Mouse (Mus musculus) intestine, embryonic 15.5 days (tissue): ENCODE measurements at regions not wholly inside any gene's neighbourhood (a gene's known extent, or its start where the extent isn't known, plus 50 kb on each side); places are given as distances from the start of the nearest gene placed in this dataset.

Experiments
- ATAC-seq: fragments of 200-750 bp; cut with Nextera tagmentation; 2 replicates; pipeline ENCODE4 v1.8.0; 2017; ENCODE audit warnings: moderate TSS enrichment, moderate library complexity
- H3K27ac ChIP-seq: fragments of 300-500 bp; sonication (generic); 2 replicates; pipeline ENCODE4 v1.5.1; 2015; ENCODE audit warnings: mild to moderate bottlenecking, inconsistent platforms
- H3K27me3 ChIP-seq: fragments of 300-500 bp; sonication (generic); replicated peaks from 2 replicates; pipeline ENCODE4 v1.6.1; 2015; ENCODE audit warnings: inconsistent platforms
- H3K36me3 ChIP-seq: fragments of 300-500 bp; sonication (generic); 2 replicates; pipeline ENCODE4 v1.6.1; 2015; ENCODE audit warnings: inconsistent platforms
- H3K4me1 ChIP-seq: fragments of 300-500 bp; sonication (generic); replicated peaks from 2 replicates; pipeline ENCODE4 v1.6.1; 2015; ENCODE audit warnings: inconsistent platforms
- H3K4me2 ChIP-seq: fragments of 300-500 bp; sonication (generic); replicated peaks from 2 replicates; pipeline ENCODE4 v1.6.1; 2015; ENCODE audit warnings: mild to moderate bottlenecking, inconsistent platforms
- H3K4me3 ChIP-seq: fragments of 300-500 bp; sonication (generic); replicated peaks from 2 replicates; pipeline ENCODE4 v1.5.1; 2015; ENCODE audit warnings: inconsistent platforms
- H3K9ac ChIP-seq: fragments of 300-500 bp; sonication (generic); 2 replicates; pipeline ENCODE4 v1.6.1; 2015; ENCODE audit warnings: inconsistent platforms
- H3K9me3 ChIP-seq: fragments of 300-500 bp; sonication (generic); 2 replicates; pipeline ENCODE4 v1.6.1; 2016; ENCODE audit warnings: inconsistent platforms
- WGBS: fragments of 180-500 bp; shearing (Covaris S2); methylation state at CpG from one replicate; pipeline ENCODE4 v1.1.7; 2015; 5-methylcytosine and 5-hydroxymethylcytosine counted together

DNA sequence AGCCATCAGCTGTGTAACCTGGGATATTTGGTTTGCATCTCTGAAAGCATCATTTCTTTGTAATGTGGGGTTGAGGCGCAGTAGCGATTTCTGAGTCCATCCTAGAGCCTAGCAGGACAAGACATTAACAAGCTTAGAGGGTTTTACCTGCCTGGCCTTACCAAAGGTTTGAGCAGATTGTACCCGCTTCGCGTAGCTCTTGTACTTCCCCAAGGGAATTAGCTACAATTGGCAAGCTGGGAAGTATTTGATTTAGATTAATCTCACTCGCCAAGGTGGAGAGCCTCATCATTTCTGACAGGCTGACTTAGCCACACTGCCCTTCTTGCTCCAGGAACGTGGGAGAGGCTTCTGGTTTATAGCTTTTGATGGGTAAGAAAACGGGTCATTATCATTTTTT lies 436.1 kb upstream of the Tle4 start:
- WGBS, result 65% methylated on average over 8 of the region's 8 CpGs
- H3K4me1 ChIP-seq, result no peaks in the 10 kb centered on the region
- no peak overlapping the region for H3K4me3 ChIP-seq
- ATAC-seq, result no peak
- H3K9ac ChIP-seq, result no peak overlapping the region
- H3K27me3 ChIP-seq, result no peaks in the 10 kb centered on the region
- no peak overlapping the region for H3K27ac ChIP-seq
- no peaks in the 10 kb centered on the region for H3K36me3 ChIP-seq
- no peaks in the 10 kb centered on the region for H3K9me3 ChIP-seq
- H3K4me2 ChIP-seq, result no peak overlapping the region

GRCm38 (mm10) chr19:15033396-15033795 lies 435.5 kb upstream of the Tle4 start:
- 77% methylated on average over 5 of the region's 5 CpGs for WGBS

DNA sequence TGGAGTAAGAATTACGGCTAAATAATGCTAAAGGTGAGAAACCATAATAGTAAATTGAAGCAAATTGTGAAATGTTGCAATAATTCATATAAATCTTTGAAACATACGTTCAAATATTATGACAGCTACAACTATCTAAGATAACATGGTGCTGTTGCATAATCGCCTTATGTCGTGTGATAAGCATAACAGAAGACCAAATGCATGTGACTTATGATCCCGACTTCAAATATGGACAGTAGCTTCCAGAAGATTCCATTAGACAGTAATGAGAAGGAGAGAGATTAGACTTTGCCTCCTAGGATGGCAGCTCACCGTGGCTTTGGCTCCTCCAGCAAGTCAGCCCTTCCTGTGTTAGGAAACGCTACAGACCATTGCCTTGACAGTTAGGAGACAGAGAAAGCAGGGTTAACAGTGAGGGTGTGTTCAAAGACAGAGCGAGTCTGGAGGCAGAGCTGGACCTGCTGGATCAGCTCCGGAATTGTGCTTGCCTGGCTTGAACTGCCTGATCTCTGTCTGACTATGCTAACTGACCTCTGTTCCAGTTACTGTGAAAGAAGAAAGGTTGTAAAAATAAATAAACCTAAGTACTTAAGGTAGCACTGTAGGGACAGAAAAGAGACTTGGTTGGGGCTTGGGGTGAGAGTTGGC lies 434.6 kb upstream of the Tle4 start:
- Histone ChIP-seq H3K27ac (no peak overlapping the region), H3K4me1 (no peaks in the 10 kb centered on the region), H3K36me3 (no peaks in the 10 kb centered on the region), H3K9me3 (no peaks in the 10 kb centered on the region), H3K4me3 (no peak overlapping the region), H3K4me2 (no peak overlapping the region), H3K9ac (no peak overlapping the region), H3K27me3 (no peaks in the 10 kb centered on the region)
- peak; percentile 34; the same call in 1 of the 2 replicates for ATAC-seq
- WGBS, result 69% methylated on average over 9 of the region's 9 CpGs

More at GRCm38 (mm10) chr19:15033396-15033795, 435.5 kb upstream of the Tle4 start:
- Histone ChIP-seq H3K4me3 (no peak overlapping the region), H3K4me2 (no peak overlapping the region), H3K4me1 (no peaks in the 10 kb centered on the region), H3K9me3 (no peaks in the 10 kb centered on the region), H3K9ac (no peak overlapping the region), H3K27ac (no peak overlapping the region), H3K36me3 (no peaks in the 10 kb centered on the region), H3K27me3 (no peaks in the 10 kb centered on the region)
- no peak for ATAC-seq

- H3K36me3 ChIP-seq, result no peaks in the 10 kb centered on the region
- H3K27ac ChIP-seq, result no peak overlapping the region
- no peak overlapping the region for H3K4me2 ChIP-seq
- H3K4me3 ChIP-seq, result no peak overlapping the region
- no peaks in the 10 kb centered on the region for H3K4me1 ChIP-seq
- no peak for ATAC-seq
- H3K9me3 ChIP-seq, result no peaks in the 10 kb centered on the region
- H3K27me3 ChIP-seq, result no peaks in the 10 kb centered on the region
- H3K9ac ChIP-seq, result no peak overlapping the region
These were observed 433.6 kb upstream of the Tle4 start for GRCm38 (mm10) chr19:15031483-15031882.

- H3K4me2 ChIP-seq, result no peak overlapping the region
- H3K4me3 ChIP-seq, result no peak overlapping the region
- no peaks in the 10 kb centered on the region for H3K27me3 ChIP-seq
- no peaks in the 10 kb centered on the region for H3K4me1 ChIP-seq
- H3K9me3 ChIP-seq, result no peaks in the 10 kb centered on the region
- H3K27ac ChIP-seq, result no peak overlapping the region
- no peak for ATAC-seq
- no peaks in the 10 kb centered on the region for H3K36me3 ChIP-seq
- 75% methylated on average over 3 of the region's 3 CpGs for WGBS
- H3K9ac ChIP-seq, result no peak overlapping the region
These were observed 405.7 kb upstream of the Tle4 start for GRCm38 (mm10) chr19:15003596-15003995.

- Histone ChIP-seq H3K9ac (no peak overlapping the region), H3K27ac (no peak overlapping the region), H3K36me3 (no peaks in the 10 kb centered on the region), H3K4me1 (no peaks in the 10 kb centered on the region), H3K27me3 (no peaks in the 10 kb centered on the region), H3K4me3 (no peak overlapping the region), H3K4me2 (no peak overlapping the region), H3K9me3 (no peaks in the 10 kb centered on the region)
- ATAC-seq, result no peak
- WGBS, result 72% methylated on average over 2 of the region's 2 CpGs
These were observed 395.5 kb upstream of the Tle4 start for GRCm38 (mm10) chr19:14993344-14993743.

- Histone ChIP-seq H3K27ac (no peak overlapping the region), H3K4me2 (no peak overlapping the region), H3K4me1 (no peaks in the 10 kb centered on the region), H3K36me3 (no peaks in the 10 kb centered on the region), H3K4me3 (no peak overlapping the region), H3K9ac (no peak overlapping the region), H3K27me3 (no peaks in the 10 kb centered on the region), H3K9me3 (no peaks in the 10 kb centered on the region)
- WGBS, result 31% methylated on average over 1 of the region's 1 CpGs
- ATAC-seq, result no peak
These were observed 372.3 kb upstream of the Tle4 start for GRCm38 (mm10) chr19:14970161-14970560.

DNA sequence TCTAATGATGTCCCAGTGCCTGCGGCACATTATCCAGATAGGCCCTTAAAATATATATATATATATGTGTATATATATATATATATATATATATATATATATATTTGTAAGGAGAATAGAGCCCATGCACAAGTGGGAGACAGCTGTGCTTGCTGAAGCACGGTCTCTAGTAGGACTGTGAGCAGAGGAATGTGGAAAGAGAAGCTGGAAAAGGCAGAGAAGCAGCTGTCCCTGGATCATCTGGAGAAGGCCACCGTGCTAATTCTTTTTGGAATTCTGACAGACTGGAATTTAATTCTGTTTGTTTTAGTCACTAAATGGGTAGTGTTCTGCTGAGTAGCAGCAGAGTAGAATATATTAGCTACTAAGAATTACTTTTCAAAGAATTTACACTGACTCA lies 370.4 kb upstream of the Tle4 start:
- no peak for ATAC-seq
- H3K4me3 ChIP-seq, result no peak overlapping the region
- H3K9ac ChIP-seq, result no peak overlapping the region
- H3K27ac ChIP-seq, result no peak overlapping the region
- H3K27me3 ChIP-seq, result no peaks in the 10 kb centered on the region
- H3K4me2 ChIP-seq, result no peak overlapping the region
- H3K9me3 ChIP-seq, result no peaks in the 10 kb centered on the region
- H3K4me1 ChIP-seq, result no peaks in the 10 kb centered on the region
- 47% methylated on average over 3 of the region's 3 CpGs for WGBS
- no peaks in the 10 kb centered on the region for H3K36me3 ChIP-seq

DNA sequence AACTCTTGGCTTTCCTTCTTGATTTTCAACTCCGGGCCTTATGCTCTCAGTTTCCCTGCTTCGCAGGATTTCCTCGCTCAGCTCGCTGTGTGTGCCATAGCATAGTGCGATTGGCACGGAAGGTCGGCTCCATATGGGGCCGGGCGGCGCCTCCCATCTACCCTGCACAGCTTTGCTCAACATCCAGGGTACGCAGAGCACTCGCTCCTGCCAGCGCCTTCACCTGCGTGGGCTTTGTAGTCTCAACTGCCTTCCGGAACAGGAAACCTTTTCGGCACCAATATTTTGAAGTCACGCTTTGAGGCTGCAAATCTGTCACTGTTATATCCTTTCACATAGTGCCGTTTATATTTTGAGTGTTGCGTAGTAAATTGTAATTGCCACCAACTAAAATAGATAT lies 359.9 kb upstream of the Tle4 start:
- Histone ChIP-seq H3K9ac (no peak overlapping the region), H3K4me2 (no peak overlapping the region), H3K4me3 (no peak overlapping the region), H3K4me1 (no peaks in the 10 kb centered on the region), H3K27me3 (no peaks in the 10 kb centered on the region), H3K27ac (no peak overlapping the region), H3K9me3 (no peaks in the 10 kb centered on the region), H3K36me3 (no peaks in the 10 kb centered on the region)
- no peak for ATAC-seq
- WGBS, result 94% methylated on average over 19 of the region's 19 CpGs

DNA sequence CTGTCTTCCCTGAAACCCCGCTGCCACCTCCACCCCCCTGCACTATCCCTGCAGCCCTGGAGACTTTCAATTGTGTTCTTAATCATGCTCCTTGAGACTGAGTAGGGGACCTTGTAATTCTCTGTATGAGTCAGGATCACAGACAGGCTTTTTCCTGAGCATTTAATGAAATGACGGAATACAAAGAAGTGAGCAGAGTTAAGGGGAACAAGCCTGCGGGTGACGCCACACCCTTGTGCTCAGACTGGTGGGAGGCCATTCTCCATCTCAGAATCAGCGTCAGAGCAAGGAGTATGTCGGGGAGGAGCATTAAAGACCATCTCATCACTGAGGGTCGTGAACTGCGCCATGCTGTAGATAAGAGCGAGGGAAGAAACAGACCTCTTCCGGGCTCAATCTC lies 359.3 kb upstream of the Tle4 start:
- Histone ChIP-seq H3K27me3 (no peaks in the 10 kb centered on the region), H3K36me3 (no peaks in the 10 kb centered on the region), H3K4me1 (no peaks in the 10 kb centered on the region), H3K4me2 (no peak overlapping the region), H3K4me3 (no peak overlapping the region), H3K9me3 (no peaks in the 10 kb centered on the region), H3K9ac (no peak overlapping the region), H3K27ac (no peak overlapping the region)
- 67% methylated on average over 10 of the region's 10 CpGs for WGBS
- no peak for ATAC-seq

DNA sequence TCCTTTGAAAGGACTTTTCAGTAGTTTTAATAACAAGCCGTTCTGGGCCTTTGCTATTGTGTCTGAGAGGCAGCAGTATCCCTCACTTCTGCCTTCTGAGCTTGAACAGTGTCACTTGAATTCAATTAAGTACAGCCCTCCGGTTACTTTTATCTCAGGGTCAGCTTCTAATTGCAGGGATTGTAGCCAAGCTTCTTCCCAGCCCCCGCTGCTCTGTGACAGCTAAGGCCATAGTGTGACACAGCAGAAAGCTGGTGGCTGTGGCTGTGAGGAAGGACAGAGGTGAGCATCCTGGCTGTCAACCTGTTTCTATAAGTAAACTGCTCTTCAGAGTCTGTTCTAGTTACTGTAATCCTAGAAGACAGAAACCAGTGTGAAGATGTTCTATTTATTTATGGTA lies 358.5 kb upstream of the Tle4 start:
- no peaks in the 10 kb centered on the region for H3K27me3 ChIP-seq
- no peak overlapping the region for H3K4me2 ChIP-seq
- no peaks in the 10 kb centered on the region for H3K4me1 ChIP-seq
- no peak overlapping the region for H3K9ac ChIP-seq
- H3K4me3 ChIP-seq, result no peak overlapping the region
- H3K27ac ChIP-seq, result no peak overlapping the region
- H3K9me3 ChIP-seq, result no peaks in the 10 kb centered on the region
- H3K36me3 ChIP-seq, result no peaks in the 10 kb centered on the region
- WGBS, result 31% methylated on average over 3 of the region's 3 CpGs
- ATAC-seq, result no peak

GRCm38 (mm10) chr19:14955969-14956368 lies 358.1 kb upstream of the Tle4 start:
- H3K9me3 ChIP-seq, result no peaks in the 10 kb centered on the region
- no peak for ATAC-seq
- no peaks in the 10 kb centered on the region for H3K4me1 ChIP-seq
- no peak overlapping the region for H3K9ac ChIP-seq
- H3K4me3 ChIP-seq, result no peak overlapping the region
- 68% methylated on average over 3 of the region's 3 CpGs for WGBS
- H3K36me3 ChIP-seq, result no peaks in the 10 kb centered on the region
- H3K4me2 ChIP-seq, result no peak overlapping the region
- no peaks in the 10 kb centered on the region for H3K27me3 ChIP-seq
- H3K27ac ChIP-seq, result no peak overlapping the region

DNA sequence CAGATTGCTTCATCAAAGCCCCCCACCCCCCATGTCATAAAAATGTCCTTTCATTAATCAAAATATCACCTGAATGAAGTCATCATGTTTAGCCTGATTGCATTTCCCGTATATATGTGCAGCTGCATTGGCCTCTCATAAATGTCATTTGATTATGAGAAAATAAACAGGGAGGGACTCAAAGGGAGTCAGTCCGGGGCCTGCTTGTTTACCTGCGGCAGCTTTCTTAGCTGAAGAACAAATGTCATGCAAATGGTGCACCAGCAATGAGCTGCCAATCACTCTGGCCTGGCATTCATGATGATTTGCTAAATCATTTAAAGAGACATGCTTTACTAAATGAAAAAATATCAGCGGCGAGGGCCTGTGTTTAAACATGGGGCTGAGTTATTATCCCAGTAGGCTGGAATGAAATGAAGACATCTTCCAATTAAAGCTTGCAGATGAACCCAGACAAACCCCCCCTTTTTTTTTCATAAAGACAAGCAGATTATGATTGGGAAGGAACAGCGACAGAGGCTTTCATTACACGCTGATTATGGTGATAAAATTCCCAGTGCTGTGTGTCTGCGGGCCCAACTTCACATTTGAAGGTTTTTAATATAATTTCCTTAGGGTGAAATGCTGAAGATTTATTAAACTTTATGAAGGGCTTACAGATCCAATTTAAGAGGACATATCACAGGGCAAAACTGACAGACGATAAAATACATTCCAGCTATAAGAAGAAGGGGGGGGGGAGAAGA lies 342.5 kb upstream of the Tle4 start:
- H3K4me3 ChIP-seq, result no peak overlapping the region
- 71% methylated on average over 9 of the region's 9 CpGs for WGBS

More for the DNA sequence above, 342.5 kb upstream of the Tle4 start:
- no peaks in the 10 kb centered on the region for H3K9me3 ChIP-seq
- ATAC-seq, result no peak
- no peaks in the 10 kb centered on the region for H3K36me3 ChIP-seq
- no peak overlapping the region for H3K9ac ChIP-seq
- H3K4me1 ChIP-seq, result no peaks in the 10 kb centered on the region
- H3K27me3 ChIP-seq, result no peaks in the 10 kb centered on the region
- no peak overlapping the region for H3K27ac ChIP-seq
- no peak overlapping the region for H3K4me2 ChIP-seq
